Mouse (Mus musculus): Measurements from ENCODE around the gene Urad. TPM values are rescaled to one million over a fixed set of nuclear protein-coding genes. Genes with fewer than 3 reads are reported as not detected.

The Urad gene
- not detected for total RNA-seq (2022)

DNA sequence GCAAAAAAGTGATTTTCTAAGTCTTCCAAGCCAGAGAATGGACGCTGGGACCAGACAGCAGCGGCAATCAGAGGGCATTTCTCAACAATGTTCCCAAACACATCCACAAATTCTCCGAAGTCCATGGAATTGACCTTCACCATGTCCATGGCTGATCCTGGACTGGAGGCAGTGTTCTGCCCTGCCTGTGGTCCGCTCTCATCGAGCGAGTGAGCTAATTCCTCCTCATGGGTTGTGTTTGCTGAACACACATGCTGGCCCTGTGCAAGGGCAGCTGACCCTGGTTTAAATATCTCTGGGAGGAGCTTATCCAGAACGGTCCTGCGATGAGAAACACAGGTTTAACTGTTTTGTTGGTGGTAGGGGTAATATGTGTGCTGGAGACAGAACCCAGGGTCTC is at the start of gene Urad:
Gene Urad, minus strand, starts transcription at position 258 of the 400 bp plus-strand sequence.
- DNase-seq (ENCODE audit: low spot score in 2 of 2) = no peak

DNA sequence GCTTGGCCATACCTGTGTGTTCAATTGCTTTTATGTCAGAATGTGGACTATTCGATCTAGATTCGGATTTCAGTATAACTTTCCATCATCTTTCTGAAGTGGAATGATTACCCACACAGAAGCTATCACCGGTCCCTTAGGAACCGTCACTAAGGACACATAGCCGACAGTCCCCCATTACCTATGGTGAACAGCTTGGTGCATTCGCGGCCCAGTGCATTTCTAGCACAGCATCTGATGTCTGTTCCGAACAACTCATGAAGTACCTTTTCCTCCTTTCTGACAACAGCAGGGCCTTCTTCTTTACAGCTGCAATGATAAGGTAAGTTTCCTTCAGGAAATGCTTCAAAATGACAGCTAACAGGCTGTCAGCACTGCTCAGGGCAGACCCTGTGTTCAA is 48.0 kb upstream of the Urad start:
- no peak for DNase-seq (ENCODE audit: low spot score in 2 of 2)

DNA sequence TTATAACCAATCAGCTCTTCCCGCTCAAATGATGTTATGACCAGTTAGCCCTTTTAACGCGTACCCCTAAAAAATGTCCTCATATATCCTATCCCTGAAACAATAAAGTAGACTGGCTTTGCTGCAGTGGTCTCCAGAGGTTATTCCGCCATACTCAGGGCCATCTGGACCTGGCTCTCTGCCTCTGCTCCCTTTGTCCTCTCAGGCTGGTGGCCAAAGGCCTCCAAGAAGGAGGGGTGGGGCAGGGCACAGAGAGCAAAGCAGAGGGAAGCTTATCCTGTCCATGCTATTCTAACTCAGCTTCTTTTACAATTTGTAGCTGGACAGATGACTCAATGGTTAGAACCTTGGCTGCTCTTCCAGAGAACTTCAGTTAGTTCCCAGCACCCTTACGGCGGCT is 46.0 kb upstream of the Urad start:
- no peak for DNase-seq (ENCODE audit: low spot score in 2 of 2)

DNA sequence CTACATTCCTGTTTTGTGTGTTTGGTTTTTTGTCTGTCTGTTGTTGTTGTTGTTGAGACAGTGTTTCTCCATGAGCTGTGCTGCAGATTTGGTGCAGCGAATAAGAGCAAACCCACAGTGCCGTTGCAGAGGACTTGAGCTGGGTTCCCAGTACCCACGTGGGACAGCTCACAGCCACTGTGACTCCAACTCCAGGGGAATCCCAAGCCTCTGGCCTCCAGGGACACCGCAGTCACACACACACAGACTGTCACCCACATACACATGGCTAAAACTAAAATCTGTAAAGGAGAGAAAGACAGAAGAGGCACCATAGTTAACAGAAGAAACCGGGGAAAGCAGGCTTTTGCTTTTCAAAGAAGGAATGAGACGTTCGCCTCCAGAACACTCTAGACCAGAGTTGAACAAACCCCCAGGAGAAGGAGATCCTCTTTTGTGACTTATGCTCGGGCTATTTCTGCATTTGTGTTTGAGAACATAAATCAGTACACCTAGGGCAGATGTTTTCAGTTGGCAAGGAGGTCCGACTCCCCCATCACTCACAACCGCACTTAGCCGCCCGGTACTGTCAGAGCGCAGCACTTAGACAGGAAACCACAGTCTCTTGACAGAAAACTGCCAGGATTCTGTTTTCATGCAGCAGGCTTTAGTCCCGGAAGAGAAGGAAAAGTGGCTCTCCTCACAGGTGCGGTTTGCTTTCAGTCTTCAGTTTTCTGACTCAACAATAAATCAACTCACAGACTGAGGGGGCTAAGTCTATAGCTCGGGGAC is 43.9 kb upstream of the Urad start:
- DNase-seq (ENCODE audit: low spot score in 2 of 2) = no peak

DNA sequence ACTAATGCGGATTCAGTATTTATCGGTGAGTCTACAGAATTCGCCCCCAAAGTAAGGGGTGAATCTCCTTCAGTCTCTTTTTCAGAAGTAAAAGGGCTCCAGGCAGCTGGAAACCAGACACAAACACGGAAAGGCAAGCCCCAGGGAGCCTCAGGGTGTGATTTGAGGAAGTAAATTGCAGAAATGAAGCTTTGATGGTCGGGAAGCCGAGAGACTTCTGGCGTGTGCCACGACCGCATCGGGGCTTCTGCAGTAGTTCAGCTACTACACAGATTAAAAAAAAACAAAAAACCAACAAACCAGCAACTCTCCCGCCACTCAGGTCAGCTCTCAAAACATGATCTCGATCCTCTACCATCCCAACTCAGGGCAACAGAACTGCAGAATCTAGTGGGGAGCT is 40.8 kb upstream of the Urad start:
- DNase-seq (ENCODE audit: low spot score in 2 of 2) = no peak

DNA sequence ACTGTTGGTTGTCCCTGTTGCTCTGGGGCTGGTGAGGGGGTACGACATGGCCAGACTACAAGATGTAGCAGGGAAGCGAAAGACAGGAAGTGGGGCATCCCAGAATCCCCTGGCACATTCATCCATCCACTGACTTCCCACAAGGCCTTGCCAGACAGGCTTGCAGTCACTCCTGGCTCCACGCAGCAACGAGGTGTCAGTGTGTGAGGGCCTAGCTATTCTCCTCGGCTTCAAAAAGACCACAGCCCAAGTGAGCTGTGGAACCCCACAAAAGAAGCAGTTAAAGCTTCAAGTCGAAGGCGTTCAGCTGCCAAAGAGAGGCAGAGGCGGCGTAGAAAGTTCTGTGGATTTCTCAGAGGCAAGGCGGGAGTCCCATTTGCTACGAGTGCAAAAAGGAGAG is 36.2 kb upstream of the Urad start:
- DNase-seq (ENCODE audit: low spot score in 2 of 2) = no peak

DNA sequence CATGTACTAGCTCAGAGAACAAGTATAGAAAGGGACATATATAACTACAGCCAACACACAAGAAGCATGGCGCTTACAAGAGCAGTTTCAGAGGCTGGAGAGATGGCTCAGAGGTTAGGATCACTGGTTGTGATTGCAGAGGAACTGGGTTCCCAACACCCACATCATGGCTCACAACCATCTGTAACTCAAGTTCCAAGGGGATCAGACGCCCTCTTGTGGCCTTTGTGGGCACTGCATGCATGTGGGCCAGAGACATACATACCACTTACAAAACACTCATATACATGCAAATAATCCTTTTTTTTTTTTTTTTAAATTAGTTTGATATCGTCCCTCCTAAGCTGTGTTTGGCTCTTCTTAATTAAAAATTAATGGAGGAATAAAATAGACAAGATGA is 35.3 kb upstream of the Urad start:
- no peak for DNase-seq (ENCODE audit: low spot score in 2 of 2)

DNA sequence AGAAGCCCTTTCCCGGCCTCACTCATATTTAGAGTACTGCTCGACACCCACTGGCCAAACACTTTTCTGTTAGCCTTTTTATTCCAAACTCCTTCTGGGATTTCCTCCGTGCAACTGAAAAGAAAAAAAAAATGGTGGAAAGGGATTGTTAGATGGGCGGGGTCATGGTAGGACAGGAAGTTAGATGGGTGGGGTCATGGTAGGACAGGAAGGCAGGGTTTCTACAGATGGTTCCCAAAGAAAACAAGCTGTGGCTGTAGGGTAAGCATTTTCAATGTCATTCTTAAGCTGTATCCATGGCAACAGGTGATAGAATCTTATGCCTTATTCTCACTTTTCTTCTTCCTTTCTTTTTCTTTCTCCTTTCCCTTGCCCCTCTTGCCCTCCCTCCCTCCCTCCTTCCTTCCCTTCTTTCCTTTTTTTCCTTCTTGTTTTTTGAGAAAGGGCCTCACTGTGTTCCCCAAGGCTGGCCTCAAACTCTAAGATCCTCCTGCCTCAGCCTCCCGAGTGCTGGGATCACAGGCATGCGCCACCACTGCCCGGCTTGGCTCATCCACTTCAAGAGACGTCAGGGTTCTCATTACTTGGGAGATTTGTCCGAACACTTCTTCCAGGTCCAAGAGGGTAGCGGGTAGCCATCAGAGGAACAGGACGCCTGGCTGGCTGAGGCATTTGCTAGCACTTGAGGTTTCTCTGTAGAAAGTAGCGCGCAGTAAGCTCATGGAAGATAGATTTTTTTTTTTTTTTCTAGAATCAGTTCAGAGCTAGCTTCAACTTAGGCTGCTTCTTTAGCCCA is 34.2 kb upstream of the Urad start:
- DNase-seq (ENCODE audit: low spot score in 2 of 2) = no peak

DNA sequence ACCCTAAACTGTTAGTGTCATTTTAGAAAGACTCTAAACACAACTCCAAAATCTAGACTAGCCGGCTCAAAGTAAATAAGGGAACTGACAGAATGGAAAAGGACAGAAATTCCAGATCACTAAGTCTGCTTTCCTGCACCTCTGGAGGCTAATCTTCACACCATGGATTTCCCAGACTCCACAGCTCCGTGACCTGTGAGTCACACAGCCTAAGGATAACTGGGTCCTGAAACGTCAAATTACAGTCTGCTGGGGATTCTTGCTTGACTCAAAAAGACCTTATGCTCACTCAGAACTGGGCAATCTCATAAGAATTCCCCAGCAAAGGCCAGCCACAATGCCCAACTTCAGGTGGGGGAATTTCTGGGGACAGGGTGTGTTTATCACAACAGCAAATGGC is 33.5 kb upstream of the Urad start:
- no peak for DNase-seq (ENCODE audit: low spot score in 2 of 2)

DNA sequence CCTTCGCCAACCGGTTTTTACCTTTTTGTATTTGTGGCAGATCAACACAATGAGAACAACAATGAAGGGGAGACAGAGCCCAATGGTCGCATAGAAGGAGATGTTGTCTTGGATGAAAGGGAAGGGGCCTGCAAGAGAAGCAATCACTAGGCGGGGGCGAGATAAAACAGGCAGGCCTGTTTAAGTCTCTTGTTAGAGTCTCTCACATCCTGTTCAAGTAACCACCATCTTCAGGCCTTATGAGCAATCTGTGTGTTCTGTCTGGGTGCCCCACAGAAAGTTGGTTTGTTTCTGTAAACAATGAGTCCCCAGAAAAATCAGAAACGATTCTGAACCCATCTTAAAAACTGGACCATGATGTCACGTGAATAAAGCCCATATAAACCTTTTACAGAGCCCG is 32.7 kb upstream of the Urad start:
- DNase-seq (ENCODE audit: low spot score in 2 of 2) = no peak

DNA sequence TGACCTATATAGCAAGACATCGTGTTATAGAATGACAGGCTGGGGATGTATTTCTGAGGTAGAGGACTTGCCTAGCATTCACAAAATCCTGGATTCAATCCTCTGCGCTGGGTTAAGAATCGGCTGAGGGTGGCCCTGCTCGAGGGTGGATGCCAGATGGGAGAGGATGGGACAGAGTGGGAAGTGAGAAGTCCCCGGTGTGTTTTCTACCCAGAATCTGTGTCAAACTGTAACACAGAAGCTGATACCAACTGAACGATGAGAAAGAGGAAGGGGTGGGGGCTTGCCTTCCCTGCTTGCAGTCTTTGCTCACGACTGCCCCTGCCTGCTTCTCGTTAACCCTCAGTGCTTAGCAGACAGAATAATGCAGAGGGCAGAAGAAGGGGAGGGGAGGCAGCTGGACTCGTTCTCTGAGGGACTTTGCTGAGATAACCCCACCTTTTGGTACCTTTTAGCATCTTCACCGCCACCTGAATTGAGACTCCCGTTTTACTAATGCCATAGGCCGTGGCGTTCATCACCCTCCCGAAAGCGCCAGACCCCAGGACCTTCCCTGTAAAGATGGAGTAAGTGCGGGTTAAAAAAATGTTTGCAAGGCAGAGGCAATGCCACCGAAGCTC is 32.0 kb upstream of the Urad start:
- peak; percentile 70 for DNase-seq (ENCODE audit: low spot score in 2 of 2)

DNA sequence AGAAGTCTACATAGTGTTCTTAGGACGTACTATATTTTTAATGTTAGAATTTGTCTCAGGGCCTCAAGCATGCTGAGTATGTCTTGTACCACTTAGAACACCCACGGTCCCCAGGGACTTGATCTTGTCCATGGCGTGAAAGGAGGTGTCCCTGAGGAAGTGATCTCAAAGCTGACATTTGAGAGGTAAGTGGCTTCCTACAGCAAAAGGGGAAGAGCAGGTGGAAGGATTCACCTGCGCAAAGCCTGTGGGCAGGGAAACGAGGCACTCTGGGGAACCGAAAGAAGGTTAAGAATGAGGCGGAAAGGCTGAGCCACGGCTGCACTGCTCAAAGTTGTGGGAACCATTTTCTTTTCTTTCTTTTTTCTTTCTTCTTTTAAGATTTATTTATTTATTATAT is 29.7 kb upstream of the Urad start:
- DNase-seq (ENCODE audit: low spot score in 2 of 2) = no peak

DNA sequence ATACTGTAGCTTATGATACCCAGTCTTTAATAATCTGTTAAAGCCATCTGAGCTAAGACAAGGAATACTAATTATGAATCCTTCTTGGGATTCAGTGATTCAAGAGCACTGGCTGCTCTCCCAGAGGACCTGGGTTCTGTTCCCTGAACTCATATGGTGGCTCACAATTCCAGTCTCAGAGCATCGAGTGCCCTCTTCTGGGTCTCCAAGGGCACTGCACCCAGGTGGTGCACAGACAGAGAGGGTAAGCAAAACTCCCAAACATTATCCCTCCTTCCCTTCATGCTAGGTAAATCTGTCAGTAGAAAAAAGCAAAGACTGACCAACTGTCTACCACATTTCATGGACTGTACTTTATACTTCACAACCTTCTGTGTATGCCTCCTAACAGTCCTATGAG is 23.7 kb upstream of the Urad start:
- DNase-seq (ENCODE audit: low spot score in 2 of 2) = no peak

DNA sequence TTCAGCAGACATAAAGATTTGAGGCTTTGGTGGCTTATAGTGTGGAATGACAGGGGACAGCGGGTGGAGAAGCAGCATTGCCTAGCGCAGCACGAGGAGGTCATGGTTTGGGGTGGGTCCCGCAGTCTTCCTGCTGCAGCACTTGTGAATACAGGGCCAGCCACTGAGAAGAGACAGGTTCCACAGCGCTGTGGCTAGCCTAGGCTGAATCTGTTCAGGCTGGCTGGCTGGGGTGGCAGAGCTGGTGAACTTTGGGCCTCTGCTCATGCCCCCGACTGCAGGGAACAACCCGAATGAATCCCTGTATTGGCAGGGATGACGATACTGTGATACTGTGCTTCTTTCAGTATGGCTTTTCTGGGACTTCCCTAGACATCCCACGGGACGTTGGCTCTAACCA is 21.7 kb upstream of the Urad start:
- DNase-seq (ENCODE audit: low spot score in 2 of 2) = no peak

DNA sequence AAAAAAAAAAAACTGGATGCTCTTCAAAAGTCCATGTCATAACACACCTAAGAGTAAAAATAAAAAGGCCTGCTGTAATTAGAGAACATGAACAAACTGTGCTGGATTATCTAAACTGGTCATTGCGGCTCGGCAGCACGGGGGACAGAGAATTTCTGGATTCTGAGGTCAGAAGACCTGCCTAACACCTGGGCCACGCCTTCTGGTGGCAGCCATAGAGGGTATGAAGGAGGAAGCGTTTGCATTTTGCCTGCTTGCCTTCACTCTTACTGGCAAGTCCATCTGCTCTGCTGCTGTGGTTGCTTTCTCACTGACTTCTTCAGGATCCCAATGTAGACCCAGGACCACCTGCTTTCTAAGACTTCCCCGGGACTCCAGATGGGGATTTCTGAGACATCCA is 20.7 kb upstream of the Urad start:
- no peak for DNase-seq (ENCODE audit: low spot score in 2 of 2)

DNA sequence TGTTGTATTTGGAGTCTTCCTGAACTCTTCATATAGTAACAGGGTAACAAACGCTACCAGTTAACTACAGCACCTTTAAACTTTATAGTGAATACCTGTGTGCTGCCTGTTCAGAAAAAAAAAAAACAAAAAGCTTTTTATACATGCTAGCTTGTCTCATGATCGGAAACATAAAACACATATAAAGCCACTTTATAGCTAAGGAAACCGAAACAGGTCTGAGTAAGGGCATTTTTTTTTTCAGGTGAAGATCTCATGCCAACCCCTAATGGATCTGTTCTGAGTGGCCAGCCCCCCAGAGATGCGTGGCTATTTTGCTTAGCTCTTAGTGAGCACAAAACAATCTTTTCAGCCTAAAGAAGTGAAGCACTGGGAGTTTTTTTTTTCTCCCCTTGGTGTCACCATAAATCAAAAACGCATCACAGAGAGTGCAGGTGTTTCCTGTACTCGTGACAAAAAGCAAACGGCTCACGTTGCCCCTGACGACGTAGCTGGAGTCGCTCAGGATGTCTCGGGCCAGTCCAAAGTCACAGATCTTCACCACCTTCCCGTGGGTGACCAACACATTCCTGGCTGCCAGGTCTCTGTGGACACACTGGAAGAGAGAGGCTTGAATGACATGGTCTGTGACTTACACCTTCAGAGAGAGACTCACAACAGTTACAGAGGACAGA is 18.6 kb upstream of the Urad start:
- no peak for DNase-seq (ENCODE audit: low spot score in 2 of 2)

DNA sequence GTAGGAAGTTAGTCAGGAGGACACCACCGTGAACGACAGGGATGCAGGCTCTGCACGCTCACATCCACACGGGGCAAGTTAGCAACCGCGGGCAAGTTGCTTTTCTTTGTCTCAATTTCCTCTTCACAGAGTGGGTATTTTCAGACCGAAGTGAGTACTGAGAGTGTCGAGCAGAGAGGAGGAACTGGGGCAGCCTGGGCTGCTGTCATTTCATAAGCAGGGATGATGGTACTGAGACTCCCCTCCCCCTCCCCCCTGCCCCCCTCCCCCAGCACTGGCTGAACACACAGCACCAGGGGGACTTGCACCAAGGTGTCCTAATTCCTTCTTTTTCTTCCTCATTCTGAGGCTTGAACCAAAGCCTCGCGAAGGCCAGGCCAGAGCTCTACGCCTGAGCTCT is 17.3 kb upstream of the Urad start:
- DNase-seq (ENCODE audit: low spot score in 2 of 2) = no peak

DNA sequence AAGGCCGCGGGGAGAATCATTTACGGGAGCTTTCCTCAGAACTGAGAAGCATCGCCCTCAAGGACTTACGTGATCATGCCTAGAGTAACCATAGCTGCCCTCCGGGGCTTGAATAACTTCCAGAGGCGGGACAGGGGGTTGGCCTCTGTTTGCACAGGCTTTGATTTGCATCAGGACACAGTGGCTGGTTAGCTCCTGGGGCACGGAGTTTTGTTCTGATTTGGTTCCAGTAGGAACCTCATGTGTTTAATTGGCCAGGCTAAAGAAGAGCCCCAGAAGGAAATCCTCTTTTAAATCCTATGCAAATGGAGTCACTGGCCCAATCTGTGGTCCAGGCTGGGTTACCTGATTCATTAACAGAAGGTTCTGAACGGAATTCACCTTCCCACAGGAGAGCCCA is 16.7 kb upstream of the Urad start:
- no peak for DNase-seq (ENCODE audit: low spot score in 2 of 2)

DNA sequence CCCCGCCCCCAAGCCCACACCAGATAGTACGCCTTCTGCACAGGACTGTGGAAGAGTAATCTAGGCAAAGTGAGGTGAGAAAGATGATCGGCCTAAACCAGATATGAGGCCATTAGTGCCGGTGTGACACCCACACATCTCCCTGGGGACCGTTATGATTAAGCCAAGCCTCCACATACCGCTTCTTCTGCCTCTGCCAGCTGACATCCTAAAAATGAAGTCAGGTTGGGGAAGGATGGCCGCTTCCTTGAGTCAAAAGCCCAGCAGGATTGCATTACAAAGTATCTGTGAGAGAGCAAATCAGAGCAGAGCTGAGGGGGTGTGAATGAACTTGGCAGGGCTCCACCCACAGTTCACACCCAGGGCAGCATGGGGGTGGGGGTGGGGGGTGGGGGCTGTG is 10.5 kb upstream of the Urad start:
- DNase-seq (ENCODE audit: low spot score in 2 of 2) = no peak

DNA sequence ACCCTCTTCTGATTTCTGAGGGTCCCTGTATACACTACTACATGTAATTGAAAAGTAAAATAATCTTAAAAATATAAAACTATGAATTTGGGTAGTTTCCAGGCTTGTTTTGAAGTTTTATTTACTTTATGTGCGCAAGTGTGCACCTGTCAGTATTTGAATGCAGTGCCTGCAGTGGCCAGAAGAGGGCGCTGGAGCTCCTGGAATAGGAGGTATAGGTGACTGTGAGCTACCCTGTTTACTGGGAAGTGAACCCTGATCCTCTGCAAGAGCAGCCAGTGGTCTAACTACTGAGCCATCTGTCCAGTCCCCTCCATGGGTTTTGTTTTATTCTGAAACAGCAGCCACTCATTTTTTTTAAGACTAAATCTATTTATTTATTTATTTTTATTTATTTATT is 9.3 kb upstream of the Urad start:
- peak in 1 of 2 experiments; percentile 55 for DNase-seq (ENCODE audit: low spot score in 2 of 2)

DNA sequence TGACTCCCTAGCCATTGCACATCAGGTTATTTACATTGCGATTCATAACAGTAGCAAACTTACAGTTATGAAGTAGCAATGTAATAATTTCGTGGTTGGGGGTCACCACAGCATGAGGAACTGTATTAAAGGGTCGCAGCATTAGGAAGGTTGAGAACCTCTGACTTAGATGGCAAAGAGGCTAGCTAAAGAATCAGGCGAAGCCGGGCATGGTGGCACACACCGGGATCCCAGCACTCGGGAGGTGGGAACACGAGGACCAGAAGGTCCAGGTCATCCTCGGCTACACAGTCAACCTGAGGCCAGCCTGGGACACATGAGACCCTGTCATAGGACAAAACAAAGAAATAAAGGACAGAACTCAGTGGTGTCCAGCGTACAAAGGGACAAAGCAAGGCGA is 7.7 kb upstream of the Urad start:
- DNase-seq (ENCODE audit: low spot score in 2 of 2) = no peak

DNA sequence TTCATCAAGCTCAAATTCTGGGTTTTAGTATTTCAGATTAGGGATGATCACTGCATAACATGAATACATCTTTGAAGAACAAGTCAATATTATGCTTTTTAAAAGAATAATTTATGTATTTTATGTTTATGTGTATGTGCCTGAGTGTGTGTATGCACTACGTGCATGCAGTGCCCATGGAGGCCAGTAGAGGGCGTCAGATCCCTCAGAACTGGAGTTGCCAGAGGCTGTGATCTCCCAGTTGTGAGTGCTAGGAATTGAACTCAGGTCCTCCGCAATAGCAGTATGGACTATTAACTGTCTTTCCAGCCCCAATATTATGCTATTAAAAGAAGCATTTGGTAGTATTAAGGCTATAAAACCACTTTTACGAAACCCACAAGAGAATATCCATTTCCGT is 5.4 kb upstream of the Urad start:
- no peak for DNase-seq (ENCODE audit: low spot score in 2 of 2)

All from layer of hippocampus, adult 8-10 months (tissue).